Mouse (Mus musculus): Measurements from ENCODE around the gene Kcnk7.

DNA sequence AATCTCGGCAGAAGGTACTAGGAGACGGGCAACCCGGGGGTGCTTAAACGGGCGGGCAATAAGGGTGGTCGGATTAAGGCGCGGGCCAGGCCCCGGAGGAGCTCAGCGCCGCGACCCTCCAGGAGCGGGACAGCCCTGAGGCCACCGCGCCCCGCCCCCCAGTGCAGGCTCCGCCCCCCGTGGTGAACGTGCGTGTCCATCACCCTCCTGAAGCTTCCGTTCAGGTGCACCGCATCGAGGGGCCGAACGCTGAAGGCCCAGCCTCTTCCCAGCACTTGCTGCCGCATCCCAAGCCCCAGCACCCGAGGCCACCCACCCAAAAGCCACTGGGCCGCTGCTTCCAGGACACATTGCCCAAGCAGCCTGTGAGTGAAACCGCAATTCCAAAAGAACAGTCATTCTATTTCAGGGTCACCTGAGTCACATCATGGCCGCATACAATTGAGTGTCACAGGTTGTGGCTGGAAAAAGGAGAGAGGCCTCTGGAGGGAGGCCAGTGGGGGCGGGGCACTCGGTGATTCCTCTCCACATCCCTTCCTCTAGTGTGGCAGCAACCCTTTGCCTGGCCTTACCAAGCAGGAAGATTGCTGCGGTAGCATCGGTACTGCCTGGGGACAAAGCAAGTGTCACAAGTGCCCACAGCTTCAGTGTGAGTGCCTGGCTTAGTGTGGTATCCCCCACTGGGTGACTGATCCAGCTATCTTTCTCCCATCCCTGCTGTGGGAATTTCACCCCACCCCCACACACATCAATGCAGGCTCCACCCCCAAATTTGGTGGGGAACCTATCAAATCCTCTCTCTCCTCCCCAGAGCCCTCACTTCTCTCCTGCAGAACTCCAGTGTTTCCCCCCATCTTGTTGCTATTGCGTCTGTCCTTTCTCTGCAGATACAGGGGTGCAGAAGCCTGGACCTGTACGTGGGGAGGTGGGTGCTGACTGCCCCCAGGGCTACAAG is 41.9 kb downstream of the Kcnk7 start:
- TF ChIP-seq GATA1 (IDR thresholded peaks at IDR 0.05; ENCODE audit: borderline replicate concordance, low read length): no peak
- no peak for TF ChIP-seq FLI1 (IDR thresholded peaks at IDR 0.05; ENCODE audit: low read length)
